Mouse (Mus musculus): ENCODE results near the gene Rbm34.
A peak's percentile ranks its signal among the peaks of the same experiment; 100 is the strongest.
"Not testable (repeated sequence)": the region's sequence is repeated elsewhere in the genome, so short reads cannot be mapped to it uniquely, and the experiment has no call there.

The Rbm34 gene

DNA sequence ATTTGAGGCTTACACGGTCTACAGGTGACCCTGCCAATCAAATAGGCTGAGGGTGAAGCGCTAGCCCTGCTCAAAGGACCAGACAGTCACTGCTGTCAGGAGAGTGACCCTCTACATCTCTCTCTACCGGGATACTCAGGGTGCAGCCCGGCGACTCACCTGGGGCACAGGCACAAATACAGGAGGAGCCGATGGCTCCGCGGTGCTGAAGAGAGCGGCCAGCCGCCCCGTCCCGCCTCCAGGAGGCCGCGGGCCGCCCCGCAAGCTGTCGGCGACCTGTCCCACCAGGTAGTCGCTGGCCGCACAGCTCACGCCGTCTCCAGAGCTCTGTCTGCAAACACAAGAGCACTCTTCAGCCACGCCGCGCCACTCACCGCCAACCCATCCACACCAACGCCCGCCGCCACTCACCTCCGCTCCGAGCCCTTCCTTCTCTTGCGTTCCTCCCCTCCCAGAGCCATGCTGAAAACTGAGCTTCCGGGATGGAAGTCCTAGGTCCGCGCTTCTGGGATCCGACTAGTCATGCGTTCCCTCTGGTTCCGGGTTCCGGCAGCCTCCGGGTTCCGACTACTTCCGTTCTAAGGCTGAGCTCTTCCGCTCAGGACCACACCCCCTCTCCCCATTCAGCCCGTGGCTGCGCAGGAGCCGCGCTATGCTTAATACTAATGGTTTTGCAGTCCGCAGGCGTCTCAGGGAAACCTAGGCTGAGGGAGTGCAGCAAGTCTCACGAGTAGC is at the start of gene Rbm34:
TSS of gene Rbm34 (minus strand) at position 493 of the 735 bp plus-strand sequence.
- DNase-seq = peak; percentile 92 to 95

DNA sequence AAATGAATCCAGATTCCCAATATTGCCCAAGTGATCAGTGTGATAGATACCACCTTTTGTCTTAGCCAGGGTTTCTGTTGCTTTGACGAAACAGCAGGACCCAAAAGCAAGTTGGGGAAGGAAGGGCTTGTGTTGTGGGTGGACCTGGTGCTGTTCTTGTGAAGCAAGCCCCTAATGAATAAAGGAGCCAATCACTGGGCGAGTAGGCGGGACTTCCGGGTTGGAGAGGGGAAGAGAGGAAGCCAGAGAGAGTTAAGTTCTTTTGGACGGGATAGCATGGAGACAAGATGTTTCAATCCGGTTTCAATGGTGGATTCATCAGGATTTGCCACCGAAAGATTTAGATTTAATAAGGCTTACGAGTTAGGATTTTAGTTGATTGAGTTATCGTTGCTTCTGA is 40.8 kb upstream of the Rbm34 start:
- no peak for DNase-seq

DNA sequence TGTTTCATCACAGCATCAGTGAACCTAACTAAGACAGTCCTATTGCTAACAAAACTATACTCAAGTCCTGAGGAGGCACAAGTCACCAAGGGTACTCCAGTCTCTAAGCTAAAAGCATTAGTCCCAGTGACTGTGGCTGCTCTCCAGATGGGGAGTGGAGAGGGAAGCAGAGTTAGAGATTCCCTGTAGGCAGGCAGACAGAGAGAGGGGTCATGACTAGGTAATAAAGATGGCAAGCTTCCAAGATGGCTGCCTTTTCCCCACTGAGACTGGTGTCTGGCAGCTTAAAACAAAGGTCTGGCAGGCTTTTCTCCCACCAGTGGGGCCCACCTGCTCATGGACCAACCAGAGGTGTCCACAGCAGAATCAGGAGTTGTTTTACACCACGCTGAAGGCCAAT is 23.6 kb upstream of the Rbm34 start:
- DNase-seq = no peak

DNA sequence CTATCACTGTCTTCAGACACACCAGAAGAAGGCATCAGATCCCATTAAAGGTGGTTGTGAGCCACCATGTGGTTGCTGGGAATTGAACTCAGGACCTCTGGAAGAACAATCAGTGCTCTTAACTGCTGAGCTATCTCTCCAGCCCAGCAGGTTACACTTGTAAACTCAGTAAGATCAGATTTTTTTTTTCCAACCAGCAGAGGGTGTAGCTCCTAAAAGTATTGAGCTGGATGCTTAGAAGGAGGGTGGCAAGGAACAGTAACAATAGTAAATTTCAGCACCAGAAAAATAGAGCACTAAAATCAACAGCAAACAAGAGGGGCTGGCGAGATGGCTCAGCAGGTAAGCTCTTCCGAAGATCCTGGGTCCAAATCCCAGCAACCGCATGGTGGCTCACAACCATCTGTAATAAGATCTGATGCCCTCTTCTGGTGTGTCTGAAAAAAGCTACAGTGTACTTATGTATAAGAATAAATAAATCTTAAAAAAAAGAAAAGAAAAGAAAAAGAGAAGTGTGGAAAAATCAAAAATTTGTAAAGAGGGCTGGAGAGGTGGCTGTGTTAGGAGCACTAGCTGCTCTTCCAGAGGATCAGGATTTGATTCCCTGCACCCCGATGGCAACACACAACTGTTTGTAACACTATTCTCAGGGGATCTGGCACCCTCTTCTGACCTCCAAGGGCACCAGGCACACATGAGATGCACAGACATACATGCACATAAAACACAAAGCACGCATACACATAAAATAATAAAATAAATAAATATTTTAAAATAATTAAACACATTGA is 18.7 kb upstream of the Rbm34 start:
- no peak for DNase-seq

DNA sequence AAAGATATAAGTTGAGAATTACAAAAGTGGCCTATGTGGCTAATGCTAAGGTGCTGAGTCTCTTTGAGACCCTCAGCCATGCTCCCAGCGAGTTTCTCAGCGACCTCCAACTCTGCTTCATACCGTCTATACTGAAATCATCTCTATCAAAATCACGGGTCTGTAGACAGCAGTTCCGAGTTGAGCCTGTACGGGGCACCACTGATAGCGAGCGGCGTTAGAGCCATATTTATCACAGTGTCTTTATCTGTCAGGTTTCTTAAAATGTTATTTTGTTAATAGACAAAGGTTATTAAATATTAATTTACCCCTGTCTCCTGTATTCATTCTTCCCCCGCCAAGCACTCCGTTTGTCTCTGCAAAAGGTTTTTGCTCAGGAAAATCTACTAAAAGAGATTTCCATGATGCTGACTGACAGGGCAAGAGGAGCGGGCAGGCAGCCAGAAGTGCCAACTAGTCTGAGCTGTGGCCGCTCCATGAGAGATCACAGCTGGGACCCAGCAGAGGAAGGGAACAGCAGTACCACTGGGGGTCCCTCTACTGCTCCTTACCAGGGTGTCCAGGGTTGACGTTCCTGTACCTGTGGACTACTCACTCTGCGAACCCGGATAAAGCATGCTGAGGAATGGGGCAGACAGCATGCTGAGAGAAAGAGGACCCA is 17.6 kb upstream of the Rbm34 start:
- DNase-seq = no peak

DNA sequence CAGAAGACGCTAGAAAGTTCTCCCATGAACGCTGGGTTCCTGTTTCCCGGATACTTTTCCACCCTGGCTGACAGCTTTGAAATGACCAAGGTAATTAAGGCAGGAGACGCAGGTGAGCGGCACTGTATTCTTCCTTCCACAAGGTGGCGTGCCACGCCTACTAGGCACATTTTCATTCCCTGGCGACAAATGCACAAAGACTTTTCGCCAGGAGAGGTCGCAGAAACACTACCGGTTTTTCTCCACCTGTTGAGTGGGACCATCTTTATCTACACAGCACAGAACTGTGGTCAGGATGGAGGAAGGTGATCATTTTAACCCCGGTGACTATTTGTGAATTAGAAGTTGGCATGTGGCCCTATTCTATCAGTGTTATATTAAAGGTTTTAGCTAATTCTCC is 15.6 kb upstream of the Rbm34 start:
- DNase-seq = peak; percentile 82 to 92

DNA sequence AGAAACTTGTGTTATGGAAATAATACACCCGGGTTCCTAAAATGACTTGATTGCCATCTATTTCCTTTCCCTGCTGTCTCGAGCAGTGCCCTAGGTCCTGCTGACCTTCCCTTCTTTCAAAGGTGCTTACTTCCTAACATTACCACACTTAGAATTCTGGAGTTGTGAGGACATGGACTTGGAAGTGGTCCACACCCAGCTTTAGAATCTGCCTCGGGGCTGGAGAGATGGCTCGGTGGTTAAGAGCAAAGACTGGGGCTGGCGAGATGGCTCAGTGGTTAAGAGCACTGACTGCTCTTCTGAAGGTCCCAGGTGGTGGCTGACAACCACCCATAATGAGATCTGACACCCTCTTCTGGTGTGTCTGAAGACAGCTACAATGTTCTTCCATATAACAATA is 9.2 kb upstream of the Rbm34 start:
- no peak for DNase-seq

DNA sequence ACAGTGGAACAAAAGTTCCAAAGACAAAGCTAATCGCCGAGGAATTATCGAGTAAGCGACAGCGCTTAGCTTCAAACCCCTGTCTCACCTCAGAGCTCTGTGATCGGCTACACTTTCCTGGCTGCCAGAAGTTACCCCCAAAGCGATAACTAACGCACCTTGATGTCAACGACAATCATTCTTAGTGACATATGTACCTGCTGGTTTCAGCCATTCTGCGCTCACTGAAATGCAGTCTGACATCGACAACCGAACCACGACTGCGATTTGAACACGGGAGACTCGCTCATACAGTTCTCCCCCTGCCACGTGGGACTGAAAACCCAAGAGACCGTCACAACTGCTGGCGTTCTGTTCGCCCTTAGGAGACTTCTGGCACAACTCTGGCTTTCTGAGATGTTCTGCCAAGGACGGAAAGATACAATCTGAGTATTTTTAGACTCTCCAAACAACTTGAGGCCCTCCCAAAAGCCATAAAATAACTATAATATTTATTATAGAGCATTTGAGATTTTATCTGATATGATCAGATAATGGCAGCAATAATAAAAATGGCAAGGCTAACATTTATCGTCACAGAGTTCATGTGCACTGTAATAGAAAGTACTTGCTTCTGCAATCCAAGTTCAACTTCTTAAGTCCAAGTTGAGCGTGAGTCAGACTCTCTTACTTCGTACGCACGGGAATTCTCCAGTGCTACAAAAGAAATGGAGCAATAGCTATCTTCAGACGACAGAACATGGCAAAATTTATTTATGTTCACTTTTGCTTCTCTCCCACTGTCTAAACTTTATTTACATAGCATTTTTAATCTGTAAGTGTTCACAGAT is 8.4 kb upstream of the Rbm34 start:
- DNase-seq = no peak

DNA sequence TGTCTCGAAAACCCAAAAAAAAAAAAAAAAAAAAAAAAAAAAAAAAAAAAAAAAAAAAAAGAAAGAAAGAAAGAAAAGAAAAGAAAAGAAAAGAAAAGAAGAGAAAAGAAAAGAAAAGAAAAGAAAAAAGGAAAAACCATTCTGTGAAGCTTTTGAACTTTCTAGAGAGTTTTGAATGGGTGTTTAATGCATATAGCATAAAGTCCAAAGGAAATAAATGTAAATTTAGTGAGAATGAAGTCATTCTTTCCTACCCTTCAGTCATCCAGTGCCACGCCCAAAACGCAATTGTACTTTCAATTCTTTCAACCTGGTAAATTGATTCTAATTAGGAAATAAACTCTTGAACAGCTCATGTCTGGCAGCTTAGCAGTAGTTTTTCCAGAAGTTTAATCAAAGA is 7.7 kb upstream of the Rbm34 start:
- not testable (repeated sequence) for DNase-seq

DNA sequence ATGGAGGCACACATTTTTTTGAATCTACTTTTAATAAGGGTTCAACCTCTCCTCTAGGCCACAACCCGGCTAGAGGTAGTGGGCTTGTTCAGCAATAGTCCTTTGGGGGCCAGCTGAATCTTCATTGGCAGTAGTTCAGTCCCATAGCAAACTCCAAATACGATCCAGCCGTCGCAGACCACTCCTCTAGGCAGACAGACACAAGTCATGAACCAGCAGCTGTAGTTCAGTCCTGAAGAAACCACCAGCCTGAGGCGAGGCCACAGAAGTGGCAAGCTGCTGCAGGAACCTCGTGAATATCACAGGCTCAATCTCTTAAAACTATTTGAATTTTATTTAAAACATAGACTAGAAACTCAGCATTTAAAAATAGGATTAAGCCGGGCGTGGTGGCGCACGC is 7.2 kb upstream of the Rbm34 start:
- DNase-seq = no peak

DNA sequence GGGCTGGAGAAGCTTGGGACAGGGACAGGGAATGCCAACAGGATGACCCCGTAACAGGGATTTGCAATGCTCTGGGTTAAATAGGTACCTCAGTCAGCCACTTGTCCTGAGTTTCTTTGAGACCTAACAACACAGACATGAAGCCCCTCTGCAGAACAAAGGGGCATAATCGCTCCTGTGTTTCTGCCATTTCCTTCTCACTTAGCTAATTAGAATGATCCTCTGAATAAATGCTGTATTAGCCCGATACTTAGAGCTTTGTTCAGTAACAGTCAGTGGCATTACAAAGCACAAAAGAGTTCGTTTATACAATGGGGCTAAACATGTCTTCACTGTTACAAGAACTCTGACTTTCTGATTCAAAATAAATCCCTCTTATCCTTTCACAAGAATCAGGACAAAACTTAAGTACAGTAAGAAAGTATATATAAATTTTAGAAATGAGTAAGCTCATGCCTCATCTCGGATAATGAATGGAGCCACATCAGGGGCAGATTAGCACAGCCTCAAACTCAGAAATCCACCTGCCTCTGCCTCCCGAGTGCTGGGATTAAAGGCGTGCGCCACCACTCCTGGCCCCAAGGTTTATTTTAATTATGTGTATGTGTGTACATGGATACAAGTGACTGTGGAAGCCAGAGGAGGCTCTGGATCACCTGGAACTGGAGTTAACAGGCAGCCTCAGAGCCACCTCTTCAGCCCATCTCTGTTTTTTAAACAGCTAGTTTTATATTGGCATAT is 5.9 kb upstream of the Rbm34 start:
- no peak for DNase-seq

DNA sequence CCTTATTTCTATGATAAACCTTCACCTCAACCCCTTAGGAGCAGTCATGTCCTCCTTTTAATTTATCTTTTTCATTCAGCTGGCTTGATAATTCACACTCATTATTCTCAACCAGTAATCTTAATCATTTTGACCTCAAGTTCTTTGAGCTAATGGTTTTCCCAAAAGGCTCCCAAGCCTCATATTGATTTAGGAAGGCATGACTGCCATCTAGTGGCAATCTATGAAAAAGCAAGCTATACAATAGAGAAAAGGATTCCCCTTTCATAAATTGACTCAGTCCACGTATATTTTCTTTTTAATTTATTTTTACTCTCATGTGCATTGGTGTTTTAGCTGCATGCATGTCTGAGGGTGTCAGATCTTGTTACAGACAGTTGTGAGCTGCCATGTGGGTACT is 4.8 kb upstream of the Rbm34 start:
- no peak for DNase-seq

DNA sequence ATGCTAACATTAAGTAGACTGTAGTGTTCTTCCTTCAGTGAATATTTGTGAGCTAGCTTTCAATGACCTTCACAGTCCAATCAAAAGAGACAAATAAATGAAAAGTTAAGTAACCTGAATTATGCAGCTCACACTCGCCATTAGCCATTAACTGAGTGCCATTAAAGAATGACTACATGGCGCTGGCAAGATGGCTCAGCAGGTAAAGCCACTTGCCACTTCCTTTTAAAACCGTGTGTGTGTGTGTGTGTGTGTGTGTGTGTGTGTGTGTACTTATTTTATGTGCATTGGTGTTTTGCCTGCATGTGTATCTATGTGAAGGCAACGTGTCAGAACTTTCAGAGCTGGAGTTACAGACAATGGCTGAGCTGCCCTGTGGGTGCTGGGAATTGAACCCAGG is 3.6 kb upstream of the Rbm34 start:
- DNase-seq = no peak

DNA sequence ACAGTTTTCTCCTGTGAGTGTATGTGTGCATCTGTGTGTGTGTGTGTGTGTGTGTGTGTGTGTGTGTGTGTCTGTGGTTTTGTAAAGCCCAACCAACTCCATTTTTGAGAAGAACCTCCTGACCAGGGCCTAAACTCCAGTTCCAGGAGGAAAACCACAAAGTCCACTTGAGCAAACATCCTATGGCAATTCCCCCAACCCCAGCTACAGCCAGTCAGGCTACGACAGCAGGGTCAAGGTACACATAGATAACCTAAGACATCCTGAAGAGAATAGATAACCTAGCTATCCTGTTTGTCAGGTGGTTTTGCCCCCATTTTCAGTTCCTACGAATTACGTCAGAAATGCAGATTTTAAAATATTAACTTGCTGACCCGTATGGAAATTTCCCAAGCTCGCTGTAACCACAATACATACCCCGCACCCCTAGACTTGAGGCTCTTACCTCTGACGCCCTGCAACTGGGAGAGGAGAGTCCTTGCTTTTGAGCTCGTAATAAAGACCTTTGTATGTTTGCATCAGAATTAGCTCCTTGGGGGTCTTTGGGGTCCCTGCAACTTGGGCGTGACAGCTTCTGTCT is 2.9 kb upstream of the Rbm34 start:
- DNase-seq = no peak

DNA sequence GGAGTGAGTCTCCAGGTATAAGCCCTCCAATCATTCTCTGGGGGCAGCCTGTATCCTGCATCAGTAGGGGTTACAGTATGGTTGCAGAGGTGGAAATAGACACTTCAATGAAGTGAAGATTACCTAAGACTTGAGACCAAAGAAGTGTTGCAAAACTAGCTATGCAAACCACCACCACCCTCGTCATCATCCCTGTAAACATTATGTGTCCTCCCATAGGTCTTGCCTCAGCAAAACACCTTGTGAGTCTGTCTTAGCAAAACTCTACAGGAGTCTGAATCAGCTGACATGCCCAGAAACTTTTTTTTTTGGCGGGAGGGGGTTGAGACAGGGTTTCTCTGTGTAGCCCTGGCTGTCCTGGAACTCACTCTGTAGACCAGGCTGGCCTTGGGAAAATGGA is 1.8 kb upstream of the Rbm34 start:
- DNase-seq = no peak

DNA sequence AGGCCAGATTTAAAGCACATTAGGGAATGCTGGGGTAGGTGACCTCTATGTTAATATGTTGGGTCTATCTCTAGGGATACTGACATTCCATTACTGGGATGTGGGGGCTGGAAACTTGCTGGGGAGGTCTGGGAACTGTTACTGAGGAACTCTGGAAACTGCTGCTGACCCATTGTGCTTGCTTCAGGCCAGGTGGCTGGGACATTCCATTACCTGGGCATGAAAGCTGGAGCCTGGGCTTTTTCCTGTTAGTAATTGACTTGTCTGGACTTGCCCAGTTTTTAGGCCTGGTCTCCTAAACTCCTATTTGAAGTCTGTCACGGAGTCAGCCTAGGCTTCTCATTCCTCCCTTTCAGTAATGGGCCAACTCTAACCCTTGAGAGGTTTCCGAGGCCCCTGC is 1.2 kb upstream of the Rbm34 start:
- no peak for DNase-seq

DNA sequence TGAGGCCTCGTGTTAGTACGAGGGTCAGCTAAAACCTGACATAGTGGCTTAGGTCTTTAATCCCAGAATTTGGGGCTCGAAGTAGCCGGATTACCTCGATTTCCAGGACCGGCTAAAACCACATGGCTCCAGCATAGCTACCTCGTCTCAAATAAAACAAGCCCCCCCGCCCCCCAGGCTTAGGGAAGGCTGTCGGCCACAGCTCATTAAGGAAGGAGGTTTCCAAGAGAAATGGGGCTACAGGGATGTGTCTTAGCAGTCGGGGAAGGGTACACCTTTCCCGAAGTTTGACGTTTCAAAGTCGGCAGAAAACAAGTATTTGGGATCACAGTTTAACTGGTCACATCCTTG is 418 bp upstream of the Rbm34 start:
- DNase-seq = no peak

DNA sequence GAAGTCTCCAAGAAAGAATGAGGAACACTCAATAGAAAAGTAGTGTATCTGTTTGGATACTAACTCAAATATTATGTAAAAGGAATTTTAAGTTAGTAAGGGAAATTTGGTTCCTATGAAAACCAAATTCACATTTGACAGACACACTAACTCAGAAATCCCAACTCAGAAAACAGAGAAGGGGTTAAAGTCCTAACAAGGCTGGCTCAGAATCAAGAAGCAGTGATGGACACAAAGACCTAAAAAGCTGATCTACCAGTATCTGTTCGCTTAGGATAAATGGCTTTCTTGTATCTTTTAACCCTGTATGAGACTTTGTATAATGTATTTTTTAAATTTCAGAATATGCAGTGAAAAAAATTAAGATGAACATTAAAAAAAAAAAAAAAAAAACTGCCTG is 1.3 kb downstream of the Rbm34 start:
- DNase-seq = no peak

DNA sequence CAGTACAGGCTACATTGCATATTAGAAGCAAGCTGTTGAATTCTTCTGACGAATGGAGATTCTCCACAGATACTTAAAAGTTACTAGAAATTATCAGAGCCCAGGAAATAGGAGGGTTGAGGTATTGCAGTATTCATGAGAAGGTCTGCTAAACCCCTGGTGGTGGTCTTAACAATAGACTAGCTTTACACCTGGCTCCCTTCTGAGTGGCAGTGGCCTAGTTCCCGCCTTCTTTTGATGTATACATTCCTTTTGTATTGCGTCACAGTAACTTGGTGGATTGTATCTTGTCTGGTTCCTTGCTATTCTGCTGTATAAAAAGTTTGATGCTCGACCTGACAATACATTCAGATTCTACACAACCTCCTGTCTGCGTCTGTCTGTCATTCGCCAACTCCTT is 2.8 kb downstream of the Rbm34 start:
- no peak for DNase-seq

DNA sequence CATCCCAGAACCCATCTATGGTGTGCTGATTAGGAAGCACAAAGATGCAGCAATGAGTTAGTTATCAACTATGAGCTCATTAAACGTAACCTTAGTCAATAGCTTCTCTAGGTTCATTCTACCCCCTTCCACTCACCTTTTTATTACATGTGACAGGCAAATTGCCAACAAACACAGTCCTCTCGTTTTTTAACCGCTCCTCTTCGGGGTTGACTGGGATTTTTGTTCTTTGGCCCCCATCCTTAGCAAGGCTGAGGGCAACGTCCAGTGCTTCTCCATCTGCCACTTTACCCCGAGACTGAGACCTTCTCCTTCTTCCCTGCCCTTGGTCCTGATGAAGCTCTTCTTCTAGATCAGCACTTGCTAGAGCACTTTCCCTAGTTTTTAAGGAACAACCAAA is 5.6 kb downstream of the Rbm34 start:
- no peak for DNase-seq

DNA sequence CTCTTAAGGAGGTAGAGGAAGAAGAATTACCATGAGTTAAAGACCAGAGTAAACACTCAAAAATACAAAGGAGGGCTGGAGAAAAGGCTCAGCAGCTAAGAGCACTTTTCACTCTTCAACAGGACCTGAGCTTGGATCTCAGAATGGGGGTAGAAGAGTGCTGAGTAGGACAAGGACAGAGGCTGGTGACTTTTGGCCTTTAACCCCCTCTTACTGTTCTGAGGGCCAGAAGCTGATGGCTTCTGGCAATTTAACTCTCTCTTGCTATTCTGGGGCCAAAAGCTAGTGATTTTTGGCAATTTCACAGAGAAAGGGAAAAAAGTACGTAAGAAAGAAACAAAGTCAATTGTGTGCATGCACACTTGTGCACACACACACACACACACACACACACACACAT is 8.0 kb downstream of the Rbm34 start:
- DNase-seq = no peak

DNA sequence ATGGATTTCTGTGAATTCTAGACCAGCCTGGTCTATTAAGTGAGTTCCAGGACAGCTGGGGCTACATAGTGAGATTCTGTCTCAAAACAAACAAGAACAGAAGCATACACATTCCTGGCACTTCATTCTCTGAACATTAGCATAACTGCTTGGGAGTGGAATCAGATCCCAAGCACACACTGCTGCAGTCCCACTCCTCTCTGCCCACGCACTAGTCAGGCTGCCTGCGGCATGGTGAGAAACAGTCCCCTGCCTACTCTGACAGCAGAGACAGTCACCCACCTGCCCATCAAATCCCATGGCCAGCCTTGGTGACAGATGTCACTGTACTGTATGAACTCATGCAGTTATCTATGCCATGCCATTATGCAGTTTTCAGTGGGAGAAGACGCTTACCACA is 9.4 kb downstream of the Rbm34 start:
- no peak for DNase-seq

Data from cerebellum, postnatal 36 days (tissue).